Mouse (Mus musculus) layer of hippocampus, adult 2 months (tissue): Measurements from ENCODE around the gene Stx17. TPM values are rescaled to one million over a fixed set of nuclear protein-coding genes. Genes with fewer than 3 reads are reported as not detected.
A peak's percentile ranks its signal among the peaks of the same experiment; 100 is the strongest.

ENCODE experiments used
- DNase-seq, 2 experiments: peaks; one replicate each; pipeline ENCODE4 v3.0.0; 2022; ENCODE audit warnings: low spot score in 2 of 2
- H3K27ac ChIP-seq: fragments of 200-600 bp; 2 replicates; pipeline ENCODE4 v1.8.1; 2022
- H3K4me3 ChIP-seq: fragments of 200-600 bp; 2 replicates; pipeline ENCODE4 v1.8.1; 2022; ENCODE audit warnings: mild to moderate bottlenecking
- CTCF ChIP-seq: fragments of 200-600 bp; conservative IDR thresholded peaks from 2 replicates; pipeline ENCODE4 v1.8.1; 2022; ENCODE audit warnings: antibody characterized with exemption, mild to moderate bottlenecking, moderate library complexity
- microRNA-seq, 2 experiments: library from miRNA; unstranded; fragments of <30 nt; microRNA quantifications; one replicate each; pipeline ENCODE4 v1.2.0; 2021
- total RNA-seq, 2 experiments: library from RNA; stranded (reverse); gene quantifications; 2 replicates each; pipeline ENCODE4 v1.2.3; 2021

The Stx17 gene
- total RNA-seq, 2 experiments from 2014 or later, result 18.1 to 22.7 TPM

DNA sequence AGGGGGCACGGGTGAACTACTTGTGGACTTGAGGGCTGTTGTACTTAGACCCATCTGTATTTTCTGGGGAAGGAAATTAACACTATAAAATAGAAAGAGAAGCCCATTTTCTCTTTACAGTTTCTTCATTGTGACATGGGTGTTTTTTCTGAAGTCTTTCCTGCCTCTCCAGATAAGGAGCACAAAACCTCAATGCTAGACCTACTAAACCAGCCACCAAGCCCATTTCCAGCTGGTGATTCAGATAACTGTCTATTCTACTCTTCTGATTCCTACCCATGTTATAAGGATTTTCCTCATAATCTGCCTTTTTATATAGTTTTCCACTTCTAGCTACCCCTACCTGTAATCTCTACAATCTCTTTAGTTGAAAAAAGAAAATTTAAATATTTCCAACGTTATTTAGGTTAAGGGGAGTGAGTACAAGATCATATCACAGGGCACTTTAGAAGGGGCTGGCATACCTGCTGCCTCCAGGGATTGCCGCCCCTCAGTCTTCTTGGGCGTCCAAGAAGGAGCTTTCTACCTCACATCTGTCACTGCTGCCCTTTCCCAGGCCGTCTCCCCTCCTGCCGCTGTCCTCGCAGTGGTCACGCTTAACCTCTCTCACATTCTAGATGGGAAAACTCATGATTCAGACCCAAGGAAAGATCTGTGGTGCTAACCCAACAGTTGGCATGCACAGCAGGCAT lies 57.5 kb downstream of the Stx17 start:
- H3K4me3 ChIP-seq, result no peak overlapping the region
- H3K27ac ChIP-seq, result no peak overlapping the region
- no peak for DNase-seq
- TF ChIP-seq CTCF, result no peak

DNA sequence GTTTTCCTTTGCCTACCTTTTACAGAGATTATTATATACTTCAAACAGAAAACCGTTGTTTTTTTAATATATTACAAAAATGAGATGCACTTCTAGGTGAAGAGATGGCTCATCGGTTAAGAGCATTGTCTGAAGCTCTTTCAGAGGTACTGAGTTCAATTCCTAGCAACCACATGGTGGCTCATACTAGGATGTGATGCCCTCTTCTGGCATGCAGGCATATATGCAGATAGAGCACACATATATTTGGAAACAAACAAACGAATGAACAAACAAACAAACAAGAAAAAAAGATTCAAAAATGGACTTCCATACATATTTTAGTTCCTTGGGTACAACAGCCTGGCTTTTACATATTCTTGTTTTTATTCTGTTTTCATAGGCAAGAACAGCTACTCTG lies 73.2 kb downstream of the Stx17 start:
- no peak for DNase-seq
- no peak overlapping the region for H3K4me3 ChIP-seq
- peak; percentile 71 for TF ChIP-seq CTCF
- no peak overlapping the region for H3K27ac ChIP-seq

DNA sequence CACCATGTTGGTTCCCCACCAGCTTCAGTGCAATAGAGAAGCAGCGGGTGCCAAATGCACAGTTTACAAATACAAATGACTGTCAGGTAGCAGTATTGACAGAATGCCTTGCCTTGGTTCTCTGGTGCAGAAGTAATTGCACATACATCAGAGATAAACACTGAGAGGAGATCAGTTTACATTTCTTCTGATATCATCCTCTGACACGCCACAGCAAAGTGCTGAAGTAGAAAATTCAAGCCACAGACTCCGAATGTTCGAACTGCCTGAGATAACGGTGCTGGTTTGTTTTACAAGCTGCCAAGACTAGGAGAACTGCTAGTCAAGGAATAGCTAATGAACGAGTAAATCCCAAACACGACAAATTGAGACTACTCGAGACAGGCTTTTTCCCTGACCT lies 73.7 kb downstream of the Stx17 start:
- H3K27ac ChIP-seq, result no peak overlapping the region
- no peak for TF ChIP-seq CTCF
- H3K4me3 ChIP-seq, result no peak overlapping the region
- DNase-seq, result no peak

DNA sequence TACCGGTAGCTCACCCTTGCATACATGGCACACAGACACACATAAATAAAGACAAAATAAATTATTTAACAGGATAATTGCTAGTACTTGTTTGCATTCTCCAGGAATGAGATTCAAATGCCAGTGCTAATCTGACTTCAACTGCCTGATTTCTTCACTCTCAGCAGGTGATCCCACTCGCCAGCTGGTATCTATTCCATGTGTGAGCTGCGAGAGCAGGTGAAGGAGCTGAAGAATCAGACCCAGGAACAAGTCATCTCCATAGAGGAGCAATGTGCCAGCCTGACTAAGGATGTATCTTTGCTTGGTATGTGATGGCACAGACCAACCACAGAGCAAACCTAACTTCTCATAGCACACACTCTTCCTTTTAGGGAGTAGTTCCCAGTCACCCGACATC lies 78.8 kb downstream of the Stx17 start:
- H3K27ac ChIP-seq, result no peak overlapping the region
- no peak for TF ChIP-seq CTCF
- no peak for DNase-seq
- H3K4me3 ChIP-seq, result no peak overlapping the region

DNA sequence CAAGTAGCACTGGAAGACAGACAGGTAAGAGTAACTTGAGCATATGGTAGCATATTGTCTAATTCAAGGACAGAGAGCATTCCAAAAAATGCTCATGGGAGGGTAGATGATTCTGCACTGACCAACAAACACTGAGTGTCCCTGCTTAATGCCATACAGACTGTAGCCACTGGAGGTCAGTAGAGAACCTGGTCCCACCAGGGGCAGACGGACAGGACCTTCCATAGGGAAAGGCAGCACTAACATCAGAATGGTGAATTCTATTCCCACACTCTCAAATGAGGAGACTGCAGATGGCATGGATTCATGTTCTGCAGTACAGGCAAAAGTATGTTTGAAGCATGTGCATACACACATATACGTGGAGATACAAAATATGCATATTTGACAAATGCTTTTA lies 100.5 kb downstream of the Stx17 start:
- Histone ChIP-seq H3K27ac (no peak overlapping the region), H3K4me3 (no peak overlapping the region)
- peak; percentile 20 to 64 for DNase-seq
- peak; percentile 95 for TF ChIP-seq CTCF

DNA sequence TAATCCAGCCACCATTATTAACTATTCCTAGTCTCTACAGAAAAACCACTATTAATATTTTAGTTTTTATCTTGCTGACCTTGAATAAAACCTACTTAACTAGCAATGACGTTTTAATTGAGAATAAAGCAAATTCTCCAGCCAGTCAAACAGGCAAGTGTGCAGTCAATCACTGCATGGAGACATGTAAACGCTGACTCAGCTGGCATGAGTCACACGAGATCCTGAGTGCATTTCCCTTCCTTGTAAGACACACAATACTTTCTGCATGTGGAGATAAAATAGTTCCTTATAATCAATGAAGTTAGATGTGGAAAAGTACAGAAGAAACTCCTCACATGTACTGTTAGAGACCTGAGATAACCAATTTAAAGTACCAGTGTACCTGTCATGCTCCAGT lies 100.9 kb downstream of the Stx17 start:
- no peak for TF ChIP-seq CTCF
- no peak for DNase-seq
- no peak overlapping the region for H3K4me3 ChIP-seq
- H3K27ac ChIP-seq, result no peak overlapping the region

DNA sequence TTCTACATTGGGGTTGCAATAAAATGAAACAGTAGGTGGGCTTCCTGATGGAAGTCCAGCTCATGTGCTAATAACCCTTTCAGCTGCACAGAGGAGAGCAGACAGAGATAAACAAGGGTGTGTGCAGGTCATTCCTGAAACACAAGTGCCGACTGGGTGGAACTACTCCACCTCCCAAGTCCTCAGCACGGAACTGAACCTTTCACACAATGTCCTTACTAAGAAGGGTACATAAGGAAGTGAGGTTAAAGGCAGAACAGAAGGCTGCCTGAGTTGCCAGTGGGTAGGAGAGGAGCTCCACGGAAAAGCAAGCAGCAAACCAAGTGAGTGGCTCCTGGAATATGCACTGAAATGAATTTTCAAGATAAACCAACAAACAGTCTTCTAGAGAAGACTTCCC lies 102.1 kb downstream of the Stx17 start:
- no peak for TF ChIP-seq CTCF
- no peak for DNase-seq
- H3K4me3 ChIP-seq, result no peak overlapping the region
- H3K27ac ChIP-seq, result no peak overlapping the region

Small RNA genes within 50 kb of the gene (microRNA-seq; reads per million reads assigned to microRNA genes)
- 0 reads per million in 2 experiments for gene Mir1958

Other genes starting within 250 kb of the Stx17 start
- gene Nr4a3, start 79.8 kb upstream of the Stx17 start, total RNA-seq, result 10 to 100 TPM; 63.5 to 68.7 TPM
- 10 to 100 TPM; 36.0 to 41.3 TPM for gene Erp44, start 154.6 kb downstream of the Stx17 start, total RNA-seq
- gene Invs, start 154.8 kb downstream of the Stx17 start, total RNA-seq, result 10 to 100 TPM; 12.8 TPM